Mouse (Mus musculus): ENCODE results near the gene Ccm2l.

GRCm38 (mm10) chr2:153122701-153123100 lies 56.9 kb downstream of the Ccm2l start:
- TF ChIP-seq CHD2 (IDR thresholded peaks at IDR 0.05; ENCODE audit: low read depth, low read length) (no peak), ZNF384 (IDR thresholded peaks at IDR 0.05; ENCODE audit: low read depth, low read length) (no peak), ZC3H11A (IDR thresholded peaks at IDR 0.05; ENCODE audit: borderline replicate concordance, low read depth, low read length) (no peak)

Measured in ES-E14 (cell line).